Mouse (Mus musculus): ENCODE measurements at regions not wholly inside any gene's neighbourhood (a gene's known extent, or its start where the extent isn't known, plus 50 kb on each side); places are given as distances from the start of the nearest gene placed in this dataset.

DNA sequence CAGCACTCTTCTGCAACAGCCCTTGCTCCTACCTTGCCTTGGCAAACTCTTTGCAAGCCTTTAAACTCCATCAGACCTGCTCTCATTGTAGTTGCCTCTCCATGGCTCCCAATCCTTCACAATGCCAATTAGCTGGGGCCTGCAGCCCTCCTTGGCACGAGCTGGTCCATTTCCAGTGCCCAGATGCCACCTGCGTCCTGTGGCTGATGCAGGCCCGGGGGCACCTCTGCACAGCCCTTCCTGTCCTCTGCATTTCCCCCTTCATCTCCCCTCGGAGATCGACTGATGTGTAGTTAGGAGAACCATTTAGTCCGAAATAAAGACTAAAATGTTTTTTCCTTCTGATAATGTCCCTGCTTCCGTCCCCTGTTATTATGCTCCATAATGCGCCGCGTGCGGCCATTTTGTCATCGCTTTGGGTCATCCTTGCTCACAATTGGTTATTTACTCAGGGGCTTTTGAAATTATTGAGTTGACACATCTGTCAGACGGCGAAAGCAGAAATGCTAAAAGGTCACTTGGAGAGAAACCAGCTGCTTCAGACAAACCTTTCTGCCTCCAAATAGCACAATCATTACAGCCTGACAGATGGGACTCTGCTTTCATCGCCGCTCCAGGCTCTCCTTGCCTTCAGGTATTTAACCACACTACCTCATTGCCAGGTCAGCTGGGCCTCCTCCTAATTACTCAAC is 250.0 kb upstream of the Fam92a start:
- no peak for DNase-seq (ENCODE audit: low spot score in 2 of 2)

DNA sequence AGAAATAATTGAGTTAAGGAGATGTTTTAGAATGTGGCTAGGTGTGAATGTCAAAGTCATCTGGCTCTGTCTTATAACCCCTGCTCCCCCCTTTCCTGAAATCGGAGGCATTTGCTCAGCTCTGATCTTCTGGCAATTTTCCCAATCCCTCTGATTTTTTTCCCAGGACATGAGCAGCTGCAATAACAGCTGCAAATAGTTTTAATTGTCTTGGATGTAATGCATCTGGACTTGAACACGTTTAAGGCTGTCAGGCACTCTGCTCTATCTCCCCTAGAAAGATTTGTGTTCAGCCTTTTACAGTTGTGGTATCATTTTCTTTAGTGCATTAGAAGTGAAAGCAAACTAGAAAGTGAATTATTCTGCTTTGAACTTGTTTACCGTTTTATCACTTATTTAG is 246.3 kb upstream of the Fam92a start:
- DNase-seq (ENCODE audit: low spot score in 2 of 2) = no peak

DNA sequence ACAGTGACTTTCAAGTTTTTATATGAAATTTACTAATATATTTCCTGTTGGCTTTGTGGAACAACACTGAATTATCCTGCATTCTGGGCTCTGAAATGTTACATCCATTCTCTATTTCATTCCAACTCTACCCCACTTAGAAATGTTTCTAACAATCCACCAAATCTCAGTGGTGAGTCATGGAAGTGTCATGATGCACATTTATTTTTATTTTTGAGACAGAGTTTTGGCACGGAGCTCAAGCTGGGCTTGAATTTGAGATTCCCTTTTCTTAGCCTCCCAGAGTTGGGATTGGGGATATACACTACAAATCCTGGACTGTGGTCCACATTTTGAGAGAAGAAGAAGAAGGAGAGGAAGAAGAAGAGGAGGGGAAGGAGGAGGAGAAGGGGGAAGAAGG is 223.5 kb upstream of the Fam92a start:
- DNase-seq (ENCODE audit: low spot score in 2 of 2) = no peak

DNA sequence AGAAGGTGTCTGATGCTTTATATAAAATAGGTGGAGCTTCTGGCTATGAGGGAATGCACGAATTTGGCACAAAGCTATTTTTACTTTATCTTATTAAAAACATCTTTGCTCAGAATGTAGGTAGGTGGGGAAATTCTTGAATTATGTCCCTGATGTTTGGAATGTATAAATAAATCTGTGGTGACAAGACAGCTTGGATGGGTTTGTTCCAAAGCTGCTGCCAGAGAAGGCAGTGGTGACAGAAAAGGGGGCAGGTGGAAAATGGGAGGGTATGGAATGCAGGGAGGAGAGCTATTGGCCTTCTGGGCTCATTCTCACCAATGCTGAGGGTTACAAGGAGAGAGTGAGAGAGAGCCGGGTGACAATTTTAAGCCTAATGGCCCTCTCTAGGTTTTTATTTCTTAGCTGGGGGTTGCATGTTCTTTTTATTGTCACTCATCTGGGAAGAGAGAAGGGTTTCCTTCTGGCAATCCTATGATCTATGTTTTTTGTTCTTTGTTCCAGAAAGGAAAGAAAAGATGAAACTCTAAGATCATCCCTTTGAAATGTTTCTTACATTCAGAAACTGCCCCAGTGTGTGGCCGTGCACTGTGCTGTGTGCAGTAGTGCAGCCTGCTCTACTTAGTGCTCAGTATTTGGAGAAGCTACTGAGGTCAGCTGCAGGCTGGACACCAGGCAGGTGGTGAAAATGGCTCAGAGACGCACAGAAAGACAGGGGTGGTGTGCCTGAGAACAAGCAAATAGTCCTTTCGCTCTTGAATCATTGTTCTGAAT is 205.2 kb upstream of the Fam92a start:
- DNase-seq (ENCODE audit: low spot score in 2 of 2) = no peak

DNA sequence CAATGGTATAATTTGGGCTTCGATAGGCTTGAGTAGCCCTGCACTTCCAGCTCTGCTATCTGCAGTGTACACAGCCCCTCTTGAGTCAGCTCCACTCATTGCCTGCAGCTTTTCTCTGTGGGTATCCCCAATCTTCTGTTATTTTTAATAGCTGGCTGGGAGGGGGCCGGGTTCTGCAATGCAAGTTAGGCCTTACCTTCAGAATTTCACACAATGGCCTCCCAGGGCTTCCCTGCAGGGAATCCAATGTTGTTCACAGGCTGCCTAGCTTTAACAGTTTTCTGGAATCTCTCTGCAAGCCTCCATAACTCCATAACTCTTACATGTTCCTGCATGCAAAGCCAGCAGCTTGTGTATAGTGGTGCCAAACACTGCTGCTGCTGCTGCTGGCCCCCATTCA is 197.7 kb upstream of the Fam92a start:
- no peak for DNase-seq (ENCODE audit: low spot score in 2 of 2)

DNA sequence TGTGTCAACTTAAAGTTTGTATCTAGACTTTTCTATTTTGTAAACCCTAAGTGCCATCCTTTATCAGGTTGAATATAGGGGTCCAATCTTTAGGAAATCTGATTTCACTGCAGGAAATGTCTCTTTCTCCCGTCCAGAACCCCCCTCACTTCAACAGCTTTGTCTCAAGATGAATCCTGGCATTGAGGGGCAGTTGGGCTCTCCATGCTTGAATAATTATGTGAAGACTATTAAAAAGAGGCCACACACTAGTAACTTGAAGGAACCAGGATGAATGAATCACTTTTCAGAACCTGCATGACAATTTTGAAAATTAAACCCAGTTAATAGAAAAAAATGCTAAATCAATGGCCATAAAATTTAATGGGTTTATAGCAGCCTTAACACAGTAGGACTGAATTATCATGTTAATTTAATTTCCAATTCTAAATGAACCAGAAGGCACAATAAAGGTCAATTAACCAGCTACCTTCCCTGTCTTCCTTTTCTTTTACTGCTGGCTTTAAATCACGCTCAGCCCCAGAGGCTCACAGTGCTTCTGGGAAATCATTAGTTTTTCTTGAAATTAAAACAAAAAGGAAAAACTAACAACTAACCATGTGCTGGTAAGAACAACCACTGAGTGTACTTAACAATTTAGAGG is 185.3 kb upstream of the Fam92a start:
- no peak for DNase-seq (ENCODE audit: low spot score in 2 of 2)

DNA sequence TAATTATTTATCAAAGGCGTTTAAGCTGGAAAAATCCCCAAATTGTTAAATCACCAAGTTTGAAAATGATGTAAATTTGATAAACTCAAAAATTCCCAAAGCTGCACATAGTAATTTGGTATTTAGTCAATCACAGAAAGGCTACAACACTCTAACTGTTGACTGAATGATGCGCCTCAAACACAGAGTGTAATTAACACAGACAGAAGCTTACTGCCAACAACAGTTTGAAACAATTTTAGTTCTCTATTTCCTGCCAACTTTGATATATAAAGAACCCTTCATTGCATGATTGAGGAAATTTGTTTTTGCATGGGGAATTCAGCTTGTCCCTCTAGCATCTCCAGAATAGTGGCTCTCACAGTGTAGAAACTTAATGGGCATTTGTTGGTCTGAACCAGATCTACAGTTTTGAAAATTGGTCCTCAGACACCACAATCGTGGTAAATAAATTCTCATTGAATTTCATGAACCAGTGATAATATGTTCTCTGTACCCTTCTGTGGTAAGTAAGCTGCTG is 181.6 kb upstream of the Fam92a start:
- no peak for DNase-seq (ENCODE audit: low spot score in 2 of 2)

DNA sequence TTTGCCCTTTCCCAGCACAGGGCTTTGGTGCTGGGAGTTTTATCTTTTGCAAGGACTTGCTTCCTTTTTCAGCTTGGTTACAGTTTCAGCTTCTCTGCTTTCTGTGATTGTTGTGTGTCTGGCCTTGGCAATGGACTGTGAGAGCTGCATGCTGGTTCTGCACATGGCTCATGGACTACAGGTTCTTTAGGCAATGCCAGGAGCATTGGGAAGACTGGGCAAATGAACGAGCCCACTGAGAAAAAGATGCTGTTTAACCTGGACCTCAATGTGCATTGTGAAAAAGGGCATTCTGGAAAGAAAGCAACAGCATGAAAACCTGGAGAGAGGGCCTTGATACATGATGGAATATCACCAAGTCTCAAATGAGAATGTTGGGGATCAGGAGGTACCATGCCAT is 167.4 kb upstream of the Fam92a start:
- no peak for DNase-seq (ENCODE audit: low spot score in 2 of 2)

DNA sequence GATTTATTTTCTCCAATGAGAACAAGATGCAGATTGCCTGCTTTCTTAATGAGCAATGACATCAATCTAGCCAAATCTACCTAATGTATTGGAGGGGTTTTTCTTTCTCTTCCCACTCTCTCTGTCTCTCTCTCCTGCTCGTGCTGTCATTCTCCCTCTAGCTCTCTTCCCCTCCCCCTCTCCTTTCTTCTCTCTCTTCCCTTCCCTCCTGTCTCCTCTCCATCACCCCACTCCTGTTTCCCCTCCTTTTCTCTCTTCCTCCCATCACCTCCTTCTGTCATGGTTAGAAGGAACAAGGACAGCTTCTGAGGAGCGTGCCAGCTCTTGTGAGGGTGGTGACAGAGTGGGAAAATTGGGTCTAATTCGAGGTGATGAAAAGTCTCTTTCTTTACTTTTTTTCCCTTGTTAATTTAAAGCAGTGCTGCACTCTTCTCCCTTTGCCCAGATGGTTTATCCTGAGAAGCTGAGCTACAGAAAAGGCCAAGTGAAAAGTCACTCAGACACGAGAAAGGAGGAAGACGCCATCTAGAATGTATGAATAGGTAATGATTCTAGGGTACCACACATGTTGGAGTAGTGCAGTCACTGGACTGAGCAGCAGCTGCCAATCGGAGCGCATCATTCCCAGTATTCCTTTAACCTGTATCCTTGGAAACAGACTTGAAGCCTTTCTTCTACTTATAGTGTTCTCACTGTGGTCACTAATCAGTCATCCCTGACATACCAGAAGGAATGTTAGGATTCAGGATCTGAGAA is 163.2 kb upstream of the Fam92a start:
- DNase-seq (ENCODE audit: low spot score in 2 of 2) = no peak

DNA sequence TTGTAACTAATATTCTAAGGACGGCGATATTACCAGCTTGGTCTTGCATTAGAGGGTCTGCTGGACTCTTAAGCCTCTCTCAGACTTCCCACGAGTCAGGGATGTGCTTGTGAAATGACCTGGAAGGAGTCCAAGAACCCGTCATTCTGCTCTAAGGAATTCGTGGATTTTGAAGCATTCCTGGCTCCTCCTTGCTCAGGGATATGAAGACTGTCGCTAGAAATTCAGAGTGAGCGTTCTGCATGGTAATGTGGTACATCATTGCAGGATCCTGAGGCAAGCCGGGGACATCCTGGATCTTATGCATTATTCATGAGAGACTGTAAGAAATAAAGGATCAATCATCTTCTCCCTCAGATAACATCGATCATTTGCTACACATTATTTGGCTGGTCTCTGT is 162.6 kb upstream of the Fam92a start:
- no peak for DNase-seq (ENCODE audit: low spot score in 2 of 2)

DNA sequence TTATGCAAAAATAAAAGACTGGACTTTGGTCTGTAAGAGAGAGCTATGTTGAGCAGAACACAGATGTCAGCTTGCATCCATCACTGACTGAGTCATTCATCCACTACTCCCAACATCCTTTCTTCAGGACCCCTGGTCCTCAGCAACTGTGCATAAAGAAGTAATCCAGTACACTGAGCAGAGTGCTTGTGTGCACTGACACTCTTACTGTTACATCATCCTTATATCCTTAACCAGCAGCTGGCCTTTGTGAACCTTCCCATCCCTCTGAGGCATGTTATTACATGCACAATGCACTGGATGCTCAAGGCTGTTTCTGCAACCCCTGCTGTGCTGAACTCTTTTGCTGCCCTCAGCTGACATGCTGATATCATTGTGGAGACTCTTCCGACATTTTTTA is 144.2 kb upstream of the Fam92a start:
- no peak for DNase-seq (ENCODE audit: low spot score in 2 of 2)

DNA sequence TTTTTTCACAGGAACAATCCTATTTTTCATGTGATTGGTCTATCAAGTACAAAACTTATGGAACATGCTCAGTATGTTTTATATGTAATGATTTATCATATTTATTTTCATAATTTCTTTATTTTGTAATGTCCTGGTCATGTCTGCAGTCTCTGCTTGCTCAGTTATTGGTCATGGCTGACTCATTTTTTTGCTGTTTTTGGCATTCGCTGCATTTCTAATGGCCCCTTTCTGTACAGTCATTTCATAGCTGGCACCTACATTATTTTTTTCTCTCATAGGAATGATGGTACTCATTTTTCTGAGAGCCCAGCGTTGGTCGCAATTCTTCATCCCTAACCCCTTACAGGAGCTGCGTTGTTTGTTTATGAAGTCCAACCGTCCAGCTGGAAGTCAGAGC is 136.5 kb upstream of the Fam92a start:
- DNase-seq (ENCODE audit: low spot score in 2 of 2) = no peak

DNA sequence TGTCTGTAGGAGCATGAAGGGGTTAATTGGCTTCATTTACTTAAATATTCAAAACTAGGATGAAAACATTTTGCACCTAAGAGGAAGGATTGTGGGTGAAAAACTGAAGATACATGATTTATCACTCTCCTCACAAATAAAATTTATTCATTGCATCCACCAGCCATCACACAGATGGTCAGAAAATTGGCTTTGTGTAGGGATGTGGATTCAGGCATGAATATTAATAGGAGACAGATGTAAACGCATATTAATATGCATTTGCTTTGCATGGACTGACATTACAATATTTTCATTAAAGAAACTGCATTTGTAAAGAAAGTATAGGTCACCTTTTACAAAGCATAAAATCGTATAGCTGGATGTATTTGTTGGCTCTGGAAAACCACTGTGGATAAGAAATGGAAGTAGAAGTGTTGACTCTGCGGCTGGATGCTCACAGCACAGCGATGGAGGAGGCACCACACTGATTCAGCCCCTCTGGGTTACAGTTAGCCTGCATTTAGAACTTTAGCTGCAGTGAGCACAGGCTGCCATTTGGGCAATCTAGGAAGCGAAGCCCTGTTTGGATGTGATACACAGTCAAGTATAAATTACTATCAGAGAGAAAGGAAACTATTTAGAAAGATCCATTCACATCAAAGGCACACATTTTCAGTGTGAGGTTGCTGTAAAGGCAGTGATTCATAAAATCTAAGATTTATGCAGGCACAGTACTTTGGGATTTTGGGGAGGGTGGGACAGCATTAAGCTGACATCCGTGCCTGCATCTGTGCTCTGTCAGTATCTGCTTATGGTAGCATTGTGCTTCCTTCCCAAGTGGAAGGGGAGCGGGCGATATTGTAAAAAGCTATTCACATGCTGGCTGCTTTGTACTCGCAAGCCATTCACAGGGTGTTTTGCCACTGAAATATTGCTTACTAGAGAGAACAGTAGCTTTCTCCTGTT is 135.1 kb upstream of the Fam92a start:
- no peak for DNase-seq (ENCODE audit: low spot score in 2 of 2)

DNA sequence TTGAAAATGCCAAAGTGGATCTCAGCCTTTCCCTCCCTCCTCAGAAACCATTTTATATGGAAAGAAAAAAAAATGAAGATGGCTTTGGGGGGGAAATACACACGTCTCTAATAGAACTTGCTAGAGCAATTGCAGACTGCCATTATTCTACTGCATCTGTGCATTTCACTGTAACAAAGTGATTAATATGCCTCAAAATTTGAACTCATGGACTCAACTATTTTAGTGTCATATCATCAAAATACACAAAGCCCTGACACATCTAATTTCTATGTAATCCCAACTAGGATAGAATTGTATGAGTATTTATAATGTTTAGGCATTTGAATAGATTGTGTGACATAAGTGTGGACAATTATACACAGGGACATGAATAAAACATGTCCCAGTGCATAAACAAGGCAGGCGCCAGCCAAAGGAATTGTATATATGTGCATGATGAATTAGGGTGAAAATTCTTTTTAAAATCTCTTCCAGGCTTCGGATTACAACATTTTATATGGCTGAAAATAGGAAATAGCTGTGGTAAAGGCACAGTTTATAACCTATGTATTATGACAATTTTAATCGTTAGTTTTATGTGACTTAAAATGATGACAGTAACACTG is 115.4 kb upstream of the Fam92a start:
- DNase-seq (ENCODE audit: low spot score in 2 of 2) = no peak

DNA sequence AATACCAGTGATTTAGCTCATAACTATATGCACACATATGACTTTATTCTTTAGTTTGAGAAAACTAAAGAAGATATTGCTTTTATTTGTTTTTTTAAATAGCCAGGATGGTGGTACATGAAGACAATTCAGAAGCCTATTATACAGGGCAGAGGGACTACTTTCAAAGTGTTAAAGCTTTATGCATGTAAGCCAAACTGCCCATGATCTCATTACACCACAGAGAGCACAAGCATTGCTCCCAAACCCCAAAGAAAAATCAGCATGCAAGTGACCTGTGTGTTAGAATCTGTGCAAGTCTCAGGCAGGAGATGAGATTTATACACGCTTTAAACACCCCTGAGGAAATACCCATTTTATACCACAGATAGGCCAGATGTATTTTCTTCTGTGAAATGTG is 114.6 kb upstream of the Fam92a start:
- no peak for DNase-seq (ENCODE audit: low spot score in 2 of 2)

DNA sequence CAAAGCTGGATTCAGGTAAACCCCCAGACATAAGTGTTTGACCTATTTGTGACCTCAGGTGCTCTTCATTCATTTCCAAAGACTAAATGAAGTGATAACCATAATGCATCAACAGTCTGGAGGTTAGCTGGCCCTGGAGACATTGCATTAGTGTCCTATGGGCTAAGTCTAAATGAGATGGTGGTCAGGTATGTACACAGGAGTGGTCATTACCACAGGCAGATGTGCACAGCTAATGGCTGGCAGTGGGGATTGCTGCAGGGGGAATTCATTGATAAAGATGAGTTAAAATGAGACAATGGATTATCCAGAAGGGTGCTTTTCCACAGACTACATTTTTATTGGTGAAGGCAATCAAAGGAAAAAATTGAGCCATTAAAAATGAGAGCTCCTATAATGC is 114.2 kb upstream of the Fam92a start:
- DNase-seq (ENCODE audit: low spot score in 2 of 2) = no peak

DNA sequence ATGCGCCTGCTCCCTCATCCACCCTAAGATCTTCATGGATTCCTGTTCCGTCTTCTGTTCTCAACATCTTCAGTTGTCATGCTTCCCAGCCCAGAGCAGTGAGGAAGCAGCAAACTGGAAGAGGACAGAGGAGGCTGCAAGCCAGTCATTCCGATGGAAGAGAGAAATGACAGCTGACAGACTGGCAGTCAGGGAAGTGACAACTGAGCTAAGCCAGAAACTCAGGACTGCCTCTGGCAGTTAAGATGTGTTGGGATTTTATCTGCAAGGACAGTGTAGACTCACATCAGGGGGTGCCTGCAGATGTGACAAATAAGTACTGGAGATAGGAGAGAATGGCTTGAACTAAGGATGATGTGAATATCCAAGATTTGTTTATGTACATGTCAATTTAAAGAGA is 106.1 kb upstream of the Fam92a start:
- no peak for DNase-seq (ENCODE audit: low spot score in 2 of 2)

DNA sequence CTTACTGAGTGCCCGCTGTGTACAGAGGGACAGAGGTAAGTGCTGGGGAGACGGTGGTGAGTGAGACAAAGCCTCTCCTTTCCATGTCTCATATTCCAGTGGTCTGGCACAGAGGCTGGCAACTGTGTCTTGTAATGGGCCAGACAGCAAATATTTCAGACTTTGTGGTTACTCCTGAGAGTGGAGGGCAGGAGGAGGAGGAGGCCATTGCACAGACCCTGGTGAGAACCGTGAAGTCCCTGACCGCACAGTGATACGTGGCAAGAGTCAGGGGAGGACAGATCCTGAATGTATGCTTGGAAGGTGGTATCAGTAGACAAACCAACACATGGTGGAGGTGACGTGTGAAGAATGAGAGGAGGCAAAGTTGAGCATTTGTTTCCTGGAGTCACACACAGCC is 101.6 kb upstream of the Fam92a start:
- DNase-seq (ENCODE audit: low spot score in 2 of 2) = no peak

DNA sequence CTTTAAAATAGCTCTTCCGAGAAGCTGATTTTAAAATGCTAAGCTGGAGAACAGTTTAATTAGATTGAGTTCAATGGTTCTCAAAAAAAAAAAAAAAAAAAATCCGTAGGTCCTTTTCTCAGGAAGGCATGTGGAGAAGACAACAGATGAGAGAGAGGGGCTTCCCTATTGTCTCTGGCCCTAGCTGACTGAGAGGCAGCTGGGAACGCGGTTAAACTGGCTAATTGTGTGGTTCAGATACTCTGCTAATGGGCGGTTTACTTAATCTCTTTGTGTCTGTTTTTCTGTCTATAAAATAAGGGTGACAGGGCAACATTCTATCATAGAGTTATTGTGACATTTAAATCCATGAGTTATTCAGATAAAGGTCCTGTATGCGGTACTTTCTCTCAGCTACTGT is 101.1 kb upstream of the Fam92a start:
- no peak for DNase-seq (ENCODE audit: low spot score in 2 of 2)

DNA sequence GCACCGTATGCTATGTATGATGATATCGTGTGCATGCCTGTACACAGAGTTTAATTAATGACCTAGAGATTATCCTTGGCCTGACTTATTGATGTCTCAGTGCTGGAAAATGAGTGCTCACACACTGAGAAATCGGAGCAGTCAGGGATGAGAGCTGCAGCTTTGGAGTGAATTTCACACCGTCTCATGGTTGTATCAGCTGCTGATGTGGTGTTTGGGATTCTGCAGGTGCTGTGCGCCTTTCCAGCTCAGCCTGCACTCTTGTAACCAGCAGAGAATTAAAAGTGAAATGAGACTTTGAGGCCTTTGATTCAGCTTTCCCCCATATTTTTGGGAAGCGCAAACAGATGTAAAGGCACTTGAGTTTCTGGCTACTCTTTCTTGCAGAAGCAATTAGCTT is 100.6 kb upstream of the Fam92a start:
- no peak for DNase-seq (ENCODE audit: low spot score in 2 of 2)

DNA sequence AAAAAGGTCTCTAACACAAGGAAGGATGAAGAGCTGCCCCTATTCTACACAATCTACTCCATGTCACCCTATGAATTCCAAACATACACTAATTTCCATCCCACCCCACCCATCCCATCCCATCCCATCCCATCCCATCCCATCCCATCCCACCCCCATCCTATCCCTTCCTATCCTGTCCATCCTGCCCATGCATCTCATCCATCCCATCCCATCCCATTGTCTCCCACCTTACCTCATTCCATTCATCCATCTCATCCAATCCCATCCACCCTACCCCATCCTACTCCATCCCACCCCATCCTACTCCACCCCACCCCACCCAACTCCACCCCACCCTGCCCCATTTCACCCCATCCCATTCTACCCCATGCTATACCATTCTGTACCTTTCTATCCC is 91.9 kb upstream of the Fam92a start:
- DNase-seq (ENCODE audit: low spot score in 2 of 2) = no peak

All from spleen, postnatal 4 days (tissue).